Mouse (Mus musculus) MEL-GATA-1-ER (cell line): ENCODE results near the gene Slc25a42.

Experiments
- DNase-seq: peaks from one replicate; pipeline ENCODE4 v3.0.0-alpha.2; 2012; ENCODE audit warnings: low read depth; ENCODE audit errors: extremely low read depth

Slc25a42 gene

GRCm38 (mm10) chr8:70172043-70172681 lies 39.9 kb downstream of the Slc25a42 start, which contains the start of gene Tmem161a:
TSS of gene Tmem161a (plus strand) at chr8:70172356.
- peak; percentile 94 for DNase-seq

GRCm38 (mm10) chr8:70171240-70171639 lies 40.9 kb downstream of the Slc25a42 start:
- DNase-seq = no peak

- DNase-seq = no peak
Measured at GRCm38 (mm10) chr8:70170748-70171147, 41.4 kb downstream of the Slc25a42 start.

- no peak for DNase-seq
Measured at GRCm38 (mm10) chr8:70170116-70170515, 42.0 kb downstream of the Slc25a42 start.

GRCm38 (mm10) chr8:70166504-70167110 lies 45.5 kb downstream of the Slc25a42 start:
- no peak for DNase-seq

GRCm38 (mm10) chr8:70163316-70163715 lies 48.8 kb downstream of the Slc25a42 start:
- no peak for DNase-seq

- no peak for DNase-seq
Measured at GRCm38 (mm10) chr8:70160015-70160414, 52.1 kb downstream of the Slc25a42 start.

- no peak for DNase-seq
Measured at GRCm38 (mm10) chr8:70159211-70159610, 52.9 kb downstream of the Slc25a42 start.

- DNase-seq = no peak
Measured at GRCm38 (mm10) chr8:70158069-70158853, 53.8 kb downstream of the Slc25a42 start.

- no peak for DNase-seq
Measured at GRCm38 (mm10) chr8:70157240-70157800, 54.8 kb downstream of the Slc25a42 start.

- DNase-seq = peak; percentile 74
Measured at GRCm38 (mm10) chr8:70152537-70153257, 59.4 kb downstream of the Slc25a42 start.

- DNase-seq = no peak
Measured at GRCm38 (mm10) chr8:70150158-70150557, 61.9 kb downstream of the Slc25a42 start.

- no peak for DNase-seq
Measured at GRCm38 (mm10) chr8:70147678-70148607, 64.2 kb downstream of the Slc25a42 start.

- DNase-seq = no peak
Measured at GRCm38 (mm10) chr8:70139981-70140380, 72.1 kb downstream of the Slc25a42 start.

GRCm38 (mm10) chr8:70139026-70139857 lies 72.9 kb downstream of the Slc25a42 start, which contains the start of the genes Rfxank, Borcs8 and Mef2b:
TSS of gene Rfxank (minus strand) at chr8:70139154.
TSS of gene Borcs8 (plus strand) at chr8:70139499.
TSS of gene Mef2b (plus strand) at chr8:70139711.
- DNase-seq = peak; percentile 97

- DNase-seq = no peak
Measured at GRCm38 (mm10) chr8:70137890-70138289, 74.2 kb downstream of the Slc25a42 start.

- DNase-seq = no peak
Measured at GRCm38 (mm10) chr8:70136591-70136990, 75.5 kb downstream of the Slc25a42 start.

GRCm38 (mm10) chr8:70134931-70135330 lies 77.2 kb downstream of the Slc25a42 start:
- DNase-seq = no peak
